27 mouse cellular contexts compared by ENCODE assay signal in genomic region chr11:77900696-77901095, GRCm38 (mm10). TPM values are rescaled to one million over a fixed set of nuclear protein-coding genes. Genes with fewer than 3 reads are reported as not detected.
DNase-seq lines count a peak whose midpoint lies in the region; ATAC-seq and TF ChIP-seq lines count a peak whose summit lies in the region.
"Had no signal": no experiment of that assay in that cellular context is flagged by ENCODE, and none has a peak within 500 bp of the region (broad histone marks: within the 10 kb centered on the region; RNA-seq: fewer than 3 reads in every experiment).

No protein-coding gene starts in this region.

- H3K27me3 ChIP-seq in forebrain, embryonic 15.5 days: no peaks in the 10 kb centered on the region
- H3K27me3 ChIP-seq in forebrain, postnatal 0 days (ENCODE audit: insufficient read depth, low read length): no peaks in the 10 kb centered on the region
- H3K27me3 ChIP-seq in stomach, embryonic 14.5 days (ENCODE audit: control insufficient read depth, insufficient read depth, low read length): peaks cover 6% of the 10 kb centered on the region; the same call in 1 of the 2 replicates
- H3K27me3 ChIP-seq in stomach, postnatal 0 days (ENCODE audit: control insufficient read depth, insufficient read depth, low read length): no peaks in the 10 kb centered on the region

- peak overlapping the region; percentile 74 for H3K27ac ChIP-seq in forebrain, embryonic 15.5 days (replicated peaks)
- no peak overlapping the region for H3K27ac ChIP-seq in forebrain, postnatal 0 days (ENCODE audit: low read depth, low read length)
- peak overlapping the region; percentile 11; the same call in 1 of the 2 replicates for H3K27ac ChIP-seq in stomach, embryonic 14.5 days (ENCODE audit: low read length)
- no peak overlapping the region for H3K27ac ChIP-seq in stomach, postnatal 0 days (replicated peaks)
- H3K27ac ChIP-seq: heart, adult 2 months; heart, embryonic 13.5 days; limb, embryonic 10.5 days; liver, embryonic 13.5 days; neural tube, embryonic 12.5 days had no signal

- peaks cover 67% of the 10 kb centered on the region for H3K4me1 ChIP-seq in forebrain, embryonic 15.5 days
- H3K4me1 ChIP-seq in forebrain, postnatal 0 days (ENCODE audit: insufficient read depth): peaks cover 34% of the 10 kb centered on the region
- peaks cover 20% of the 10 kb centered on the region for H3K4me1 ChIP-seq in stomach, embryonic 14.5 days (ENCODE audit: control insufficient read depth, insufficient read depth, low read length)
- H3K4me1 ChIP-seq in stomach, postnatal 0 days (replicated peaks; ENCODE audit: control insufficient read depth, insufficient read depth): no peaks in the 10 kb centered on the region; the same call in 1 of the 2 replicates
- H3K4me1 ChIP-seq: megakaryocyte, embryonic 14.5 days had no signal

- no peak overlapping the region for H3K4me3 ChIP-seq in forebrain, embryonic 15.5 days
- H3K4me3 ChIP-seq in forebrain, postnatal 0 days (ENCODE audit: low read depth, low read length): no peak overlapping the region
- no peak overlapping the region for H3K4me3 ChIP-seq in stomach, embryonic 14.5 days (ENCODE audit: low read depth, low read length)
- no peak overlapping the region for H3K4me3 ChIP-seq in stomach, postnatal 0 days (ENCODE audit: low read depth, low read length)
- H3K4me3 ChIP-seq: heart, adult 2 months; heart, embryonic 13.5 days; hindbrain, embryonic 13.5 days; limb, embryonic 10.5 days; liver, embryonic 13.5 days; megakaryocyte, embryonic 14.5 days; midbrain, embryonic 13.5 days; neural tube, embryonic 12.5 days had no signal

- no peaks in the 10 kb centered on the region for H3K9me3 ChIP-seq in forebrain, embryonic 15.5 days
- H3K9me3 ChIP-seq in forebrain, postnatal 0 days (ENCODE audit: low read length): no peaks in the 10 kb centered on the region
- no peaks in the 10 kb centered on the region for H3K9me3 ChIP-seq in stomach, embryonic 14.5 days (ENCODE audit: control insufficient read depth, low read depth, low read length)
- no peaks in the 10 kb centered on the region for H3K9me3 ChIP-seq in stomach, postnatal 0 days (ENCODE audit: control insufficient read depth, low read length)
- H3K9me3 ChIP-seq: heart, embryonic 13.5 days; hindbrain, embryonic 13.5 days; limb, embryonic 10.5 days; liver, embryonic 13.5 days; midbrain, embryonic 13.5 days; neural tube, embryonic 12.5 days had no signal

- no peak for DNase-seq in forebrain, postnatal 0 days
- DNase-seq in lung, adult 18-20 months: peak; percentile 17 to 27
- no peak for DNase-seq in lung, postnatal 4 days
- no peak for DNase-seq in stomach, postnatal 0 days (ENCODE audit: low spot score)
- DNase-seq in cerebellum, adult 11-12 months: no peak
- DNase-seq: cerebellum, adult 18-20 months; cerebellum, postnatal 14 days; gastrocnemius, postnatal 36 days; heart, adult 2 months; heart, postnatal 14 days; kidney, adult 8-10 months; kidney, postnatal 10 days; liver, embryonic 13.5 days; right cerebral cortex, postnatal 14 days; thymus, adult 2 months; thymus, postnatal 4 days had no signal

- no peak for TF ChIP-seq CTCF in forebrain, postnatal 0 days (IDR thresholded peaks at IDR 0.05; ENCODE audit: low read depth)
- no peak for TF ChIP-seq CTCF in stomach, postnatal 0 days (IDR thresholded peaks at IDR 0.05; ENCODE audit: low read depth)

- H3K36me3 ChIP-seq in forebrain, embryonic 15.5 days: no peaks in the 10 kb centered on the region
- H3K36me3 ChIP-seq in forebrain, postnatal 0 days (ENCODE audit: insufficient read depth): no peaks in the 10 kb centered on the region
- no peaks in the 10 kb centered on the region for H3K36me3 ChIP-seq in stomach, embryonic 14.5 days (ENCODE audit: control insufficient read depth, insufficient read depth, low read length)
- H3K36me3 ChIP-seq in stomach, postnatal 0 days (ENCODE audit: control insufficient read depth, insufficient read depth, low read length): no peaks in the 10 kb centered on the region
- H3K36me3 ChIP-seq: heart, embryonic 13.5 days; hindbrain, embryonic 13.5 days; limb, embryonic 10.5 days; liver, embryonic 13.5 days; midbrain, embryonic 13.5 days; neural tube, embryonic 12.5 days had no signal

- no peak overlapping the region for H3K9ac ChIP-seq in forebrain, embryonic 15.5 days (replicated peaks)
- no peak overlapping the region for H3K9ac ChIP-seq in forebrain, postnatal 0 days
- H3K9ac ChIP-seq in stomach, embryonic 14.5 days (replicated peaks; ENCODE audit: low read depth, low read length): no peak overlapping the region
- no peak overlapping the region for H3K9ac ChIP-seq in stomach, postnatal 0 days (ENCODE audit: low read length)
- H3K9ac ChIP-seq: heart, embryonic 13.5 days; hindbrain, embryonic 13.5 days; liver, embryonic 13.5 days; midbrain, embryonic 13.5 days; neural tube, embryonic 12.5 days had no signal

- ATAC-seq in forebrain, embryonic 15.5 days (replicated peaks): no peak
- ATAC-seq in forebrain, postnatal 0 days: no peak
- no peak for ATAC-seq in stomach, embryonic 14.5 days (ENCODE audit: insufficient number of reproducible peaks, insufficient read depth, low FRiP score, low read depth)
- no peak for ATAC-seq in stomach, postnatal 0 days (ENCODE audit: low FRiP score, low TSS enrichment)
- ATAC-seq in erythroblast, adult 5-6 weeks (replicated peaks; ENCODE audit: low FRiP score, poor library complexity, severe bottlenecking): no peak
- ATAC-seq: midbrain, embryonic 13.5 days; Patski had no signal

- H3K4me2 ChIP-seq in forebrain, embryonic 15.5 days (replicated peaks): no peak overlapping the region
- no peak overlapping the region for H3K4me2 ChIP-seq in forebrain, postnatal 0 days (ENCODE audit: low read depth)
- no peak overlapping the region for H3K4me2 ChIP-seq in stomach, embryonic 14.5 days (replicated peaks; ENCODE audit: low read depth, low read length)
- no peak overlapping the region for H3K4me2 ChIP-seq in stomach, postnatal 0 days (replicated peaks; ENCODE audit: low read depth)
- H3K4me2 ChIP-seq: heart, embryonic 13.5 days; hindbrain, embryonic 13.5 days; liver, embryonic 13.5 days; midbrain, embryonic 13.5 days; neural tube, embryonic 12.5 days had no signal

- 80% methylated on average over 4 of the region's 4 CpGs for WGBS in forebrain, embryonic 15.5 days
- WGBS in forebrain, postnatal 0 days: 80% methylated on average over 4 of the region's 4 CpGs
- 81% methylated on average over 4 of the region's 4 CpGs for WGBS in stomach, embryonic 14.5 days
- WGBS in stomach, postnatal 0 days: 66% methylated on average over 4 of the region's 4 CpGs

- no peak for TF ChIP-seq EP300 in stomach, postnatal 0 days (optimal IDR thresholded peaks at IDR 0.05)

RNA-seq across cellular contexts. Expression of gene Pipox, which starts 6.8 kb away (rescaled TPM):
- 10.2 and 11.2 TPM in 2 replicates for polyA plus RNA-seq in forebrain, embryonic 15.5 days (2015; fragmentation: Nextera tagmentation; extraction: Ambion mirVana)
- total RNA-seq in forebrain, postnatal 0 days (2014; rRNA removed): 3.8 and 6.8 TPM in 2 replicates
- 3.7 and 4.2 TPM in 2 replicates for polyA plus RNA-seq in forebrain, postnatal 0 days (2015; fragmentation: Nextera tagmentation; extraction: Ambion mirVana)
- 13.4 and 14.2 TPM in 2 replicates for polyA plus RNA-seq in stomach, embryonic 14.5 days (2014; fragmentation: Nextera tagmentation; extraction: Ambion mirVana)
- 8.4 and 10.1 TPM in 2 replicates for polyA plus RNA-seq in stomach, postnatal 0 days (2015; fragmentation: Nextera tagmentation; extraction: Ambion mirVana)
- not detected in 2 replicates for total RNA-seq in erythroblast, adult 5-6 weeks (2015; ENCODE audit: low replicate concordance)
- not detected in 2 replicates for total RNA-seq in erythroblast, adult 5-6 weeks (2017; ENCODE audit: low replicate concordance)
- total RNA-seq: gastrocnemius, adult 18-20 months; gastrocnemius, postnatal 36 days had no signal

RNA-seq across cellular contexts. Expression of gene Sez6, which starts 29.9 kb away (rescaled TPM):
- 243 and 249 TPM in 2 replicates for polyA plus RNA-seq in forebrain, embryonic 15.5 days (2015; fragmentation: Nextera tagmentation; extraction: Ambion mirVana)
- total RNA-seq in forebrain, postnatal 0 days (2014; rRNA removed): 150 and 194 TPM in 2 replicates
- 183 and 214 TPM in 2 replicates for polyA plus RNA-seq in forebrain, postnatal 0 days (2015; fragmentation: Nextera tagmentation; extraction: Ambion mirVana)
- 2.1 and 3.0 TPM in 2 replicates for polyA plus RNA-seq in stomach, embryonic 14.5 days (2014; fragmentation: Nextera tagmentation; extraction: Ambion mirVana)
- polyA plus RNA-seq in stomach, postnatal 0 days (2015; fragmentation: Nextera tagmentation; extraction: Ambion mirVana): 1.2 and 1.4 TPM in 2 replicates
- not detected in 2 replicates for total RNA-seq in erythroblast, adult 5-6 weeks (2015; ENCODE audit: low replicate concordance)
- not detected in 2 replicates for total RNA-seq in erythroblast, adult 5-6 weeks (2017; ENCODE audit: low replicate concordance)
- polyA plus RNA-seq: Patski had no signal

Comparison
In these comparisons a context has a peak if more than half of its experiments do, and no peak if none do; other contexts are left out.
1. H3K27ac ChIP-seq: peak in forebrain, embryonic 15.5 days (single experiment) and stomach, embryonic 14.5 days (single experiment); none in forebrain, postnatal 0 days (single experiment) and stomach, postnatal 0 days (single experiment).
2. DNase-seq: peak in lung, adult 18-20 months (2 of 2); none in forebrain, postnatal 0 days (single experiment), lung, postnatal 4 days (0 of 2), stomach, postnatal 0 days (single experiment) and cerebellum, adult 11-12 months (single experiment).
3. RNA of gene Sez6, which starts 29.9 kb away (polyA plus RNA-seq): 243 to 249 TPM in forebrain, embryonic 15.5 days and 183 to 214 TPM in forebrain, postnatal 0 days; 2.1 to 3.0 TPM in stomach, embryonic 14.5 days and 1.2 to 1.4 TPM in stomach, postnatal 0 days; every median in the first group is over 10 times any median in the second.